Mouse (Mus musculus) embryonic fibroblast, embryonic 13.5 days (primary cell): ENCODE data around the gene St3gal5.

Experiments
- CTCF ChIP-seq: IDR thresholded peaks from 2 replicates; pipeline ENCODE4 v1.5.1; 2011; ENCODE audit warnings: mild to moderate bottlenecking, control low read depth, low read length, moderate library complexity, borderline replicate concordance; ENCODE audit not compliant: insufficient read depth
- POLR2A ChIP-seq: IDR thresholded peaks from 2 replicates; pipeline ENCODE4 v1.6.1; 2011; ENCODE audit warnings: low read depth, mild to moderate bottlenecking, control low read depth, low read length, moderate library complexity

DNA sequence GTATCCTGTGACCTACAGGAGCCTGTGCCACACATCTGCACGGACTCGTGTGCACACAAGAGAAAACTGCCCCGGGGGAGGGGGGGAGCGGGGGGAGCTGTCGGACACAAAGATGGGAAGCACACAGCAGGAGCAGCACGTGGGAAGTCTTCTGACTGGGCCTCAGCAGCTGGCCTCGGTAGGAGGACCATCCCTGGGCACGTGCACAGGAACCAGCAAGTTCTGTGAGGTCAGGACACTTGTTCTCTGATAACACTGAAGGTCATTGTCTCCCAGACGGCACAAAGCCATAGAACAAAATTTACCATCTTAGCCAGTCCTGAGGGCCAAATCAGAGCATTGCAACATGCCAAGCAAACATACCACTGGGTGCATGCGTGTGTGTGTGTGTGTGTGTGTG lies 43.8 kb downstream of the St3gal5 start:
- TF ChIP-seq CTCF: no peak
- TF ChIP-seq POLR2A: no peak
